Mouse (Mus musculus): ENCODE results near the gene Ctps.

- TF ChIP-seq CTCF (IDR thresholded peaks at IDR 0.05; ENCODE audit: low read depth) (no peak), EP300 (IDR thresholded peaks at IDR 0.05; ENCODE audit: low read depth) (no peak)
These were observed 31.7 kb upstream of the Ctps start for GRCm38 (mm10) chr4:120601774-120602173.
